Mouse (Mus musculus): ENCODE measurements around the gene Sdhaf3.
"Not testable (repeated sequence)": the region's sequence is repeated elsewhere in the genome, so short reads cannot be mapped to it uniquely, and the experiment has no call there.

Gene Sdhaf3

GRCm38 (mm10) chr6:6955764-6956561 is at the start of gene Sdhaf3:
Sdhaf3 (plus strand) TSS chr6:6956004.
- DNase-seq (ENCODE audit: low spot score): peak; percentile 97

- DNase-seq (ENCODE audit: low spot score): no peak
Measured at GRCm38 (mm10) chr6:6909586-6909985, 46.2 kb upstream of the Sdhaf3 start.

GRCm38 (mm10) chr6:6914304-6914703 is 41.5 kb upstream of the Sdhaf3 start:
- no peak for DNase-seq (ENCODE audit: low spot score)

- DNase-seq (ENCODE audit: low spot score): peak; percentile 2
Measured at GRCm38 (mm10) chr6:6914849-6915525, 40.8 kb upstream of the Sdhaf3 start.

GRCm38 (mm10) chr6:6915526-6915915 is 40.3 kb upstream of the Sdhaf3 start:
- DNase-seq (ENCODE audit: low spot score): no peak

GRCm38 (mm10) chr6:6917334-6917733 is 38.5 kb upstream of the Sdhaf3 start:
- no peak for DNase-seq (ENCODE audit: low spot score)

- no peak for DNase-seq (ENCODE audit: low spot score)
Measured at GRCm38 (mm10) chr6:6925264-6925663, 30.5 kb upstream of the Sdhaf3 start.

- no peak for DNase-seq (ENCODE audit: low spot score)
Measured at GRCm38 (mm10) chr6:6930831-6931230, 25.0 kb upstream of the Sdhaf3 start.

- no peak for DNase-seq (ENCODE audit: low spot score)
Measured at GRCm38 (mm10) chr6:6931507-6931906, 24.3 kb upstream of the Sdhaf3 start.

- no peak for DNase-seq (ENCODE audit: low spot score)
Measured at GRCm38 (mm10) chr6:6940845-6941244, 15.0 kb upstream of the Sdhaf3 start.

- no peak for DNase-seq (ENCODE audit: low spot score)
Measured at GRCm38 (mm10) chr6:6942813-6943212, 13.0 kb upstream of the Sdhaf3 start.

GRCm38 (mm10) chr6:6947650-6948049 is 8.2 kb upstream of the Sdhaf3 start:
- no peak for DNase-seq (ENCODE audit: low spot score)

- DNase-seq (ENCODE audit: low spot score): no peak
Measured at GRCm38 (mm10) chr6:6955395-6955763, 425 bp upstream of the Sdhaf3 start.

- not testable (repeated sequence) for DNase-seq (ENCODE audit: low spot score)
Measured at GRCm38 (mm10) chr6:6959234-6959633, 3.4 kb downstream of the Sdhaf3 start.

GRCm38 (mm10) chr6:6997226-6997946 is 41.6 kb downstream of the Sdhaf3 start:
- DNase-seq (ENCODE audit: low spot score): no peak

- DNase-seq (ENCODE audit: low spot score): no peak
Measured at GRCm38 (mm10) chr6:6997956-6998355, 42.2 kb downstream of the Sdhaf3 start.

- no peak for DNase-seq (ENCODE audit: low spot score)
Measured at GRCm38 (mm10) chr6:6999015-6999414, 43.2 kb downstream of the Sdhaf3 start.

GRCm38 (mm10) chr6:7003085-7003484 is 47.3 kb downstream of the Sdhaf3 start:
- no peak for DNase-seq (ENCODE audit: low spot score)

GRCm38 (mm10) chr6:7004005-7004404 is 48.2 kb downstream of the Sdhaf3 start:
- DNase-seq (ENCODE audit: low spot score): no peak

- no peak for DNase-seq (ENCODE audit: low spot score)
Measured at GRCm38 (mm10) chr6:7038087-7038486, 82.3 kb downstream of the Sdhaf3 start.

- DNase-seq (ENCODE audit: low spot score): no peak
Measured at GRCm38 (mm10) chr6:7038835-7039234, 83.0 kb downstream of the Sdhaf3 start.

- no peak for DNase-seq (ENCODE audit: low spot score)
Measured at GRCm38 (mm10) chr6:7041912-7042311, 86.1 kb downstream of the Sdhaf3 start.

GRCm38 (mm10) chr6:7062819-7063218 is 107.0 kb downstream of the Sdhaf3 start:
- no peak for DNase-seq (ENCODE audit: low spot score)

Measured in T-cell, adult 2 months (primary cell).